Mouse (Mus musculus) R1 (cell line): Measurements from ENCODE around the gene Gm1673.

Source experiments
- DNase-seq: peaks from one replicate; pipeline ENCODE4 v3.0.0-alpha.2; 2018; ENCODE audit warnings: low read depth, low spot score

Gm1673 gene

DNA sequence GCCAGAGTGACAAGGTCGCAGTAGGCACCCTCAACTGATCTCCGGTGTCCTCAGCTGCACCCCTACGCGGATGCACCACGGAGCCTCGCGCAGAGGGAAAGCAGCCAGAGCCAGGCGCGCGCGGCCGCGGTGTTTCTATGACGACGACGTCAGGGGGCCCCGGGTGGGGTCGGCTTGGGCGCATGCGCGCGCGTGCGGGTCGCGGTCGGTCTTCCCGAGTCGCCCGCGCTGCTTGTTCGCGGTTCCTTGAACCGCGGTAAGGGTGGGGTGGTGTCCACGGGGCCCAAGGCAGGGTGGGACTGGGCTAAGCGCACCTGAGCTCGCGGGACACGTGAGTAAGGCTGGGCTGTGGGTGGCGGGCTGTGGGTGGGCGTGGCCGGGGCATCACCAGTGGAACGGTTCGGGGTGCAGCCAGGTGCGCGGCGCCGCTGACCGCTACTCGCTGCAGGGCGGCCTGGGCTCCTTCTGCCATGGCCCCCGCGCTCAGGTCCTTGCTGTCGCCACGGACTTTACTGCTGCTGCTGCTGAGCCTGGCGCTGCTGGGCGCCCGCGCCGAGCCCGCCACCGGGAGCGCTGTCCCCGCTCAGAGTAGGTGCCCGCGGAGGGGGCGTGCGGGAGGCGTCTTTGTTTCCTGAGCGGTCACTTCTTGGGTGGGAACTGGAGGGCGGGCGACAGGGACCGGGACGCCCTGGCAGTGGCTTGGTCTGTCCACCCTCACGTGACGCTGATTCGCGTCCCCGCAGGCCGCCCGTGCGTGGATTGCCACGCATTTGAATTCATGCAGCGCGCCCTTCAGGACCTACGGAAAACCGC lies at the start of gene Gm1673:
TSS of gene Gm1673 (plus strand) at position 125 of the 813 bp plus-strand sequence.
- peak; percentile 83 for DNase-seq

DNA sequence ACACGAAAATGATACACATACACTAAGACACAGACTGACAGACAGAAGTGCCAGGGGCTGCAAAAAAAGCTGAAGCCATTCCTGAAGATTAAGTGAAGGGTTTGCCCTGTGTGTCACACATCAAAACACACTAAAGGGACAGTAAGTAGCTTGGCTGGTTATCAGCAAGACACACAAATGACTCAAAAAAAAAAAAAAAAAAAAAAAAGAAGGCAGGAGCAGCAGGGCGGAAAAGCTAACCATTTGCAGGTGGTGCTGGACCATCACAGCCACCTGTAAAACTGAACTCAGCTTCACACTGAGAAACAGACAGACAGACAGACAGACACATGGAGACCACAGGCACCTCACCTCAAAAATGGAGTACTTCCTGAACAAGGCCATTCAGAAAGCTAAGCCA lies 49.2 kb upstream of the Gm1673 start:
- no peak for DNase-seq

DNA sequence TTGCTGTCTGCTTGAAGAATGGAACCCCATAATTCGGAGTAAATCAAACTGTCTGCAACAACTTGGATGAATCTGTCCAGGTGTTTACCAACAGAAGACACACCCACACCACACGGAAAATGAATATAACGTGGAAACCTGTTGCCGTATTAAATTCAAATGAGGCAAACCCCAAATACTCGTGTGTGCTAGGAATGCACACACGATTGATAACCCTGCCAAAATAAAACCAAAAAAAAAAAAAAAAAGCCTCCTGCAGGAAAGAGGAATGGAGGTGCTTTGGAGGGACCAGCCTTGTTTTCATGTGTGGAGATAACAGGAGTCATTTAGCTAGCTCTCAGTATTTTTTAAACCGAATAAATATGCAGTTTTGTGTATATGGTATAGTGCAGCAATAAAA lies 48.4 kb upstream of the Gm1673 start:
- no peak for DNase-seq

- DNase-seq: peak; percentile 76
Observed at GRCm38 (mm10) chr5:33935700-33936111, 47.5 kb upstream of the Gm1673 start.

DNA sequence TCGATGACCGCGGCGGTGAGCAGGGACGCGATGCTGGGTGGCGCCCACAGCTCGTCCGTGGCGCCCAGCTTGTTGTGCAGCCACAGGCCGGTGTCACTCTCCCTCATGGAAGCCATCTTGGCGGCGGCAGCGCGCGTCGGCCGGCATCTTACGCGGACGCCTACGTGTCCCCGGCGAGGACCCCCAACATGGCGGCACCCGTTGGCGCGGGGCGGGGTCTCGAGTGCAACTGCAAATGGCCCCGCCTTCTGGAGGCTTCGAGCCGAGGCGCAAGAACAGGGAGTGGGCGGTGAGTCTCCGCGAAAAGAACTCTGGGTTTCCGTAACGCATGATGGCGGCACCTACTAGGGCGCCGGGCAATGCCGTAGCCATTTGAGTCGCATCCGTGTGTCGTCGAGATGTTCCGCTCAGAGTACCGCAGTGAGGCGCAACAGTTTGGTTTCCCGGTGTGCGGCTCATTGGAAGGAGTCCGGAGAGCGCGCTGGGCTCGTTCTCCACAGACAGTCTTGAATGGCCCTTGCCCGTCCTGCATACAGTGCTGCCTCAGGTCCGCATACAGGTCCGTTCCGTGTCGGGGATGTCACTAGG lies 47.0 kb upstream of the Gm1673 start, which contains the start of gene Nelfa:
TSS of gene Nelfa (minus strand) at position 294 of the 588 bp plus-strand sequence.
- DNase-seq: peak; percentile 98

GRCm38 (mm10) chr5:33937230-33937629 lies 46.0 kb upstream of the Gm1673 start:
- no peak for DNase-seq

DNA sequence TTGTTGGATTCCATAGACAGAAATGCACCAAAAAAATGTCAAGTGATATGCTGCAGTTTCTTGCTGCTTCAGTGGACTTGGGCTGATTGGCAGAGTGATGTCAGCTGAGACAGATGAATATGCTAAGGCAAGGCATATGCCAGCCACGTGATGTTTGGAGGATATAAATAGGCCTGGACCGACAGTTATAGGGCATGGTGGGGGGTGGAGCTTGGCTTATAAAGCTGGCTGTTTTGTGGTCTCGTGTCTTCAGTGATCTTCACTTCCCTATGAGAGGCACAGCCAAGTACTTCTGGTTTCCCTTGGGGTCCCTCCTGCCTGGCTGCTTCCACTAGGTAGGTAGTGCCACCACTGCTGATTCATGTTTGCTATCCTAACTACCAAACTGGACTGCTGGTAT lies 44.8 kb upstream of the Gm1673 start:
- no peak for DNase-seq

DNA sequence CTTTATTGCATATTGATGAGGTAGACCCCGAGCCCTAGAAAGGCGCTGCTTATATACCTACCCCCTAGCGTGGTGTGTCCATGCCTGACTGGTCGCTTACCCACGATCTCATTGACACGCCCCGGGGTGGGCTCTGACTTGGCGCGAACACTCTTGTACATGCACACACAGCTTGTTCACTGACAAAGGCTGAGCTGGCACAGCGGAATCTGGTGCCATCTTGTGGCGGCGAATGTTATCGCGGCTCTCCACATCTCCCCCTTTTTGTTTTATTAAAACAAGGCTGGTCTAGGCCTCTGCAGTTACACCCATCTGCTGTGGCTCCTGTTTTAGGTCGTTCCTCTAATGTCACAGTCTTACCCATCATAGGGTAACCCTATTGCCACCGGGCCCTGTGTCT lies 36.2 kb upstream of the Gm1673 start:
- DNase-seq: peak; percentile 38

GRCm38 (mm10) chr5:33948314-33948713 lies 34.9 kb upstream of the Gm1673 start:
- peak; percentile 32 for DNase-seq

DNA sequence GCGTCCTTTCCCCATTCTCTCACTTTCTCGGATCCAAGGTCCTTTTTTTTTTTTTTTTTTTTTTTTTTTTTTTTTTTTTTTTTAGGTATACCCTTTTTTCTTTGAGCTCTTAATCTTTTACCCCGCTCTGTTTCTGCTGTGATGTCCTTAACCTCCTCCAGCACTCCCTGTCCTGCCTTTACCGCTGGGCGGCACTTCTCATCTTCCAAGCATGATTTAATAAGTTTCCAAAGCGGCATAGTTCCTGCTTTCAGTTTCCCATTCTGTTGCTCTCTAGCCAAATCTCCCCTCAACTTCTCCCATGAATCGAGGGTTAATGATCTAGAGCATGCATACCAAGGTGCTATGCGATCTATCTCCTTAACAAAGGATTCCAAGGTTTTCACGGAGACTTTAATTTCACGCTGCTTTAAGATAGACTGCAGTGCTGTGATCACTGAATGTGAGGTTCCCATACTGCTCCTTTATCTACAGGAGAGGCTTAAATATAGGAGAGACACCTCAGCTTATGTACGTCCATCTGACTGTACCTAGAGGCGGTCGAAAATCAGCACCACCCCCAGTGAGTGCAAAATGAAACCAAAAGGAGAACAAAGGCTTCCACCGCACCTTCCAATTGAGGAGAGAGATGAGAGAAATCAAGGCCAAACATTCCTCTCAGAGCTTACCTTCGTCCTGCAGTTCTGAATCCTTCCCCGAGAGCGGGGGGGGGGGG lies 29.6 kb upstream of the Gm1673 start:
- peak; percentile 30 for DNase-seq

DNA sequence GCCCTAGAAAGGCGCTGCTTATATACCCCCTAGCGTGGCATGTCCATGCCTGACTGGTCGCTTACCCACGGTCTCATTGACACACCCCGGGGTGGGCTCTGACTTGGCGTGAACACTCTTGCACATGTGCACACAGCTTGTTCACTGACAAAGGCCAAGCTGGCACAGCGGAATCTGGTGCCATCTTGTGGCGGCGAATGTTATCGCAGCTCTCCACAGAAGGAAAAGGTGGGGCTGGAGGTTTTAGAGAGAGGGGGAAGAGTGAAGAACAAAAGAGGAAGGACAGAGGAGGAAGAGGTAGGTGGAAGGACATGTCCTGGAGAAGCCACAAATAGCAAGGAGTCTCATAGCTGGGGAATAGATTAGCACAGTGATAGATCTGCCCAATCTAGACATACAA lies 28.9 kb upstream of the Gm1673 start:
- DNase-seq: peak; percentile 79

DNA sequence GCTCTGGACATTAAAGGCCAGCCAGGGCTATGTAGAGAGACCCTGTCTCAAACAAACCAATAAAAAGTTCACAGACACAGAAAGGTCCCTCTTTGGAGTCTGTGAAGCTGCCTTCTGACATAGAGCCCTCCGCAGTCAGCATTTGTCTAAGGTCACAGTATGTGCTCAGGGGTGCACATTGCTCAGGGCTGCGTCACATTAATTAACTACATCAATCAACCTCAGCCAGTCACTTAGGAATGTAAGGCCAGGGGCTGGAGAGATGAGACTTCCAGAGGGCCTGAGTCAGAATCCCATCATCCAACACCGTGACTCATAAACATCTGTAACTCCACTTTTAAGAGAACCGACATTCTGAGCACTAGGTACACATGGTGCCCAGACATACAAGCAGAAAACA lies 27.4 kb upstream of the Gm1673 start:
- no peak for DNase-seq

GRCm38 (mm10) chr5:33959382-33959781 lies 23.9 kb upstream of the Gm1673 start:
- DNase-seq: no peak

- no peak for DNase-seq
Observed at GRCm38 (mm10) chr5:33974736-33975135, 8.5 kb upstream of the Gm1673 start.

- no peak for DNase-seq
Observed at GRCm38 (mm10) chr5:33976267-33976666, 7.0 kb upstream of the Gm1673 start.

DNA sequence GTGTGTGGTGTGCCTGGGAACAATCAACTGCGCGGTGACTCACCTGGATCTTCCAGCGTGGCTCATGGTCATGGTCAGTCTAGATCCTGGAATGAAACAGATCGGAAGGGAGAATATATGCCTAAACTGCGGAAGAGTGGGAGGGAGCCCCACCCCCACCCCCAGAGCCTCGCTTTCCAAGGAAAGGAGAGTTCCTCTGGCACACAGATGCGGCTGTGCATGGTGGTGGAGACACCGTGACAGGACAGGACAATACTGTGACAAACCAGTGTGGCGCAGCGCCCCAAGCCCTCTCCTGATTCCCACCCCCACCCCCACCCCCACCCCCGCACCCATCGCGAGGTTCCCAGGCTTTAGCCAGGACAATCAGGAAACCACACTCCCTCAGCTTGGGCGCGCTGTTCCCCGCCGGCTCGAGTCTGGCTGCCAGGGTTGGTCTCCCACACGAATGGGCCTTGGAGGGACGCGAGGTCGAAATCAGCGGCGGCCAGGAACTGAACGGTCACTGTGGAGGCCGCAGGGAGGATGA lies 438 bp upstream of the Gm1673 start:
- peak; percentile 13 for DNase-seq

GRCm38 (mm10) chr5:33994671-33995625 lies 11.7 kb downstream of the Gm1673 start:
- DNase-seq: peak; percentile 63

DNA sequence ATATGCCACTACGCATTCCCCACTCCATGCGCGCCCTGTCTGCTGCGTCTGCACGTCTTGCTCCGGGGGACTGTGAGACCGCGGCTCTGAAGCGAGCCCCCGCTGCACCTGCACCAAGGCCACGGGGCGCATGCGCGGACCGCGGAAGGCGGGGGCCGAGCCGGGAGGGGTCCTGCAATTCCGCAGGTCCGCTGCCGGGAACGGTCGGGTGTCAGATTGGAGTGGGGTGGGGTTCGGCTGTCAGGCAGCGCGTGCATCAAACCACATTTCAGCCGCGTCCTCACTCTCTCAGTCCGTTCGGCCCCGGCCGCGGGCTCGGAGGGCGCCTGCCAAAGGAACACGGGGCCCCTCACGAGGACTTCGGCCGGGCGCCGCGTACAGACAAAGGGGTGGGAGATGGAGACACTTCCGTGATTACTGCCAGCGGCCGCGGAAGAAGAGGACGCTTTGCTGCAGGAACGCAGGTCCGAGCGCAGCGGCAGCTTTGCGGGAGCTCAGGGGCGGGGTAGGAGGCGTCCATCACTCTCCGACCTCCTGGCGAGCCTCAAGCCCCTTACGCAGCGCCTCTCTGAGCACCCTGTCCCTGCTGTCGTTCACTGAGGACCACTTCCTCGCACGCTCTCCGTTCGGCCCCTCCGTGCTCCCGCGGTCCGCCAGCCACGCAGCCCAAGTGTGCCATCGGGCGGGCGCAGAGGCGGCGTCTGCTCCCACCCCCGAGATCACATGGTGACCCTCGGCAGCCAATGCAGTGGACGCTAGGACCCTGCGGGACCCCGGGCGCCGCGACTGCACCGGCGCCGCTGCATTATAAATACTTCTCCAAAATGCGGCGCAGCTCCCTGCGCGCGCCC lies 12.8 kb downstream of the Gm1673 start, which contains the start of gene Nat8l:
TSS of gene Nat8l (plus strand) at position 142 of the 851 bp plus-strand sequence.
- DNase-seq: peak; percentile 74

GRCm38 (mm10) chr5:33996694-33997045 lies 13.4 kb downstream of the Gm1673 start:
- DNase-seq: no peak
